Mouse (Mus musculus) gastrocnemius, adult 2 months (tissue): ENCODE data around the gene Hoxd4. TPM values are rescaled to one million over a fixed set of nuclear protein-coding genes. Genes with fewer than 3 reads are reported as not detected.

Experiments used
- DNase-seq: peaks from one replicate; pipeline ENCODE4 v3.0.0; 2022
- H3K27ac ChIP-seq: fragments of 200-600 bp; 2 replicates; pipeline ENCODE4 v1.8.1; 2022; ENCODE audit warnings: mild to moderate bottlenecking
- H3K4me3 ChIP-seq: fragments of 200-600 bp; 2 replicates; pipeline ENCODE4 v1.8.1; 2022; ENCODE audit warnings: mild to moderate bottlenecking, moderate library complexity
- CTCF ChIP-seq: fragments of 200-600 bp; IDR thresholded peaks from 2 replicates; pipeline ENCODE4 v1.8.1; 2022; ENCODE audit warnings: antibody characterized with exemption, mild to moderate bottlenecking, moderate library complexity
- intact Hi-C: fragments of 180-260 bp; cut with DNase I; formaldehyde crosslinking; loops from one replicate; pipeline ENCODE4 v1.15.1; 2025
- long read RNA-seq, 2 experiments: library from polyadenylated mRNA; stranded (forward); transcript quantifications; one replicate each; pipeline ENCODE4 v2.0.0; 2021
- total RNA-seq, 2 experiments: library from RNA; stranded (reverse); gene quantifications; 2 replicates each; pipeline ENCODE4 v1.2.3; 2021

The Hoxd4 gene
- 1 to 10 TPM; 1.4 to 2.0 TPM for total RNA-seq
- long read RNA-seq, experiment 1, result 0 reads
- long read RNA-seq, experiment 2, partial matches to known transcripts, result 0 of 1 reads
- long read RNA-seq, experiment 2, other reads (novel, unspliced or antisense), result 1 of 1 reads

- DNase-seq, result peak; percentile 81
- H3K27ac ChIP-seq, result peak within 1 kb of the TSS; percentile 95
- TF ChIP-seq CTCF, result no peak
- intact Hi-C loops, result loop anchor here (5.0 kb wide), 1 partner anchor 115 kb away; the partner anchor contains the start of gene Mtx2
- H3K4me3 ChIP-seq, result peak within 1 kb of the TSS; percentile 93
Observed at GRCm38 (mm10) chr2:74711721-74712621, at the start of gene Hoxd4, which contains the start of gene Hoxd3. Gene Hoxd4, plus strand, starts transcription at chr2:74711929. Gene Hoxd3, plus strand, starts transcription at chr2:74711927.

- TF ChIP-seq CTCF, result peak; percentile 80
- no peak overlapping the region for H3K4me3 ChIP-seq
- intact Hi-C loops, result loop anchor here (2.0 to 5.0 kb wide), 3 partner anchors 86 to 597 kb away; partner anchors contain the start of gene Lnpk
Observed at GRCm38 (mm10) chr2:74663291-74663925, 48.3 kb upstream of the Hoxd4 start.

GRCm38 (mm10) chr2:74666411-74666810, 45.3 kb upstream of the Hoxd4 start:
- no peak overlapping the region for H3K27ac ChIP-seq
- no peak for TF ChIP-seq CTCF
- DNase-seq, result no peak
- intact Hi-C loops, result no loop called here
- no peak overlapping the region for H3K4me3 ChIP-seq

More at GRCm38 (mm10) chr2:74663291-74663925, 48.3 kb upstream of the Hoxd4 start:
- no peak overlapping the region for H3K27ac ChIP-seq
- DNase-seq, result peak; percentile 58

GRCm38 (mm10) chr2:74667191-74667841, 44.4 kb upstream of the Hoxd4 start:
- intact Hi-C loops, result no loop called here
- Histone ChIP-seq H3K27ac (no peak overlapping the region), H3K4me3 (no peak overlapping the region)
- no peak for TF ChIP-seq CTCF
- no peak for DNase-seq

- H3K4me3 ChIP-seq, result peak within 1 kb of the TSS; percentile 71
- intact Hi-C loops, result no loop called here
- no peak within 1 kb of the TSS for H3K27ac ChIP-seq
- no peak for TF ChIP-seq CTCF
- DNase-seq, result no peak
Observed at GRCm38 (mm10) chr2:74667842-74668357, 43.8 kb upstream of the Hoxd4 start, which contains the start of gene Hoxd13. Gene Hoxd13, plus strand, starts transcription at chr2:74668310.

- Histone ChIP-seq H3K4me3 (peak overlapping the region; percentile 71), H3K27ac (no peak overlapping the region)
- intact Hi-C loops, result no loop called here
- no peak for DNase-seq
- TF ChIP-seq CTCF, result no peak
Observed at GRCm38 (mm10) chr2:74668370-74669229, 43.1 kb upstream of the Hoxd4 start.

GRCm38 (mm10) chr2:74669230-74669578, 42.5 kb upstream of the Hoxd4 start:
- Histone ChIP-seq H3K27ac (no peak overlapping the region), H3K4me3 (no peak overlapping the region)
- TF ChIP-seq CTCF, result no peak

GRCm38 (mm10) chr2:74669650-74670235, 42.0 kb upstream of the Hoxd4 start:
- Histone ChIP-seq H3K27ac (no peak overlapping the region), H3K4me3 (no peak overlapping the region)
- no peak for TF ChIP-seq CTCF
- intact Hi-C loops, result no loop called here
- no peak for DNase-seq

More at GRCm38 (mm10) chr2:74669230-74669578, 42.5 kb upstream of the Hoxd4 start:
- intact Hi-C loops, result no loop called here
- no peak for DNase-seq

- intact Hi-C loops, result no loop called here
- Histone ChIP-seq H3K27ac (no peak overlapping the region), H3K4me3 (no peak overlapping the region)
Observed at GRCm38 (mm10) chr2:74670632-74671188, 41.0 kb upstream of the Hoxd4 start.

GRCm38 (mm10) chr2:74671847-74672246, 39.9 kb upstream of the Hoxd4 start:
- no peak for DNase-seq
- Histone ChIP-seq H3K27ac (no peak overlapping the region), H3K4me3 (no peak overlapping the region)
- intact Hi-C loops, result loop anchor here (2.0 kb wide), 2 partner anchors 707 to 1087 kb away; no protein-coding TSS in a partner anchor
- TF ChIP-seq CTCF, result no peak

More at GRCm38 (mm10) chr2:74670632-74671188, 41.0 kb upstream of the Hoxd4 start:
- no peak for DNase-seq
- no peak for TF ChIP-seq CTCF
